Mouse (Mus musculus) liver, embryonic 11.5 days (tissue): Measurements from ENCODE around the gene Fkbp7. TPM values are rescaled to one million over a fixed set of nuclear protein-coding genes. Genes with fewer than 3 reads are reported as not detected.
A peak's percentile ranks its signal among the peaks of the same experiment; 100 is the strongest.

Experiments used
- ATAC-seq: fragments of 200-750 bp; cut with Nextera tagmentation; replicated peaks from 2 replicates; pipeline ENCODE4 v1.8.0; 2017; ENCODE audit warnings: moderate number of reproducible peaks, mild to moderate bottlenecking, moderate TSS enrichment, moderate library complexity; ENCODE audit not compliant: low FRiP score
- DNase-seq: peaks from one replicate; pipeline ENCODE4 v3.0.0-alpha.2; 2017; ENCODE audit warnings: low spot score
- H3K27ac ChIP-seq: fragments of 300-500 bp; sonication (generic); 2 replicates; pipeline ENCODE4 v1.5.1; 2014; ENCODE audit warnings: mild to moderate bottlenecking, low read depth, low read length, control low read depth
- H3K27me3 ChIP-seq: fragments of 300-500 bp; sonication (generic); replicated peaks from 2 replicates; pipeline ENCODE4 v1.6.1; 2014; ENCODE audit warnings: low read length, mixed read lengths; ENCODE audit not compliant: control insufficient read depth, insufficient read depth
- H3K36me3 ChIP-seq: fragments of 300-500 bp; sonication (generic); 2 replicates; pipeline ENCODE4 v1.6.1; 2014; ENCODE audit warnings: mild to moderate bottlenecking, low read length, moderate library complexity, mixed read lengths; ENCODE audit not compliant: control insufficient read depth, insufficient read depth
- H3K4me1 ChIP-seq: fragments of 300-500 bp; sonication (generic); replicated peaks from 2 replicates; pipeline ENCODE4 v1.6.1; 2014; ENCODE audit warnings: low read length, mixed read lengths; ENCODE audit not compliant: control insufficient read depth, insufficient read depth
- H3K4me2 ChIP-seq: fragments of 300-500 bp; sonication (generic); 2 replicates; pipeline ENCODE4 v1.6.1; 2014; ENCODE audit warnings: mild to moderate bottlenecking, control low read depth, moderate library complexity
- H3K4me3 ChIP-seq: fragments of 300-500 bp; sonication (generic); 2 replicates; pipeline ENCODE4 v1.5.1; 2014; ENCODE audit warnings: low read depth, low read length, control low read depth
- H3K9ac ChIP-seq: fragments of 300-500 bp; sonication (generic); 2 replicates; pipeline ENCODE4 v1.6.1; 2014; ENCODE audit warnings: low read depth, low read length, control low read depth
- H3K9me3 ChIP-seq: fragments of 300-500 bp; sonication (generic); 2 replicates; pipeline ENCODE4 v1.6.1; 2016; ENCODE audit warnings: low read length, inconsistent platforms, mixed read lengths; ENCODE audit not compliant: control insufficient read depth
- WGBS: fragments of 180-500 bp; shearing (Covaris S2); extraction: QIAGEN DNeasy Blood & Tissue Kit; methylation state at CpG from one replicate; pipeline ENCODE4 v1.1.7; 2014; 5-methylcytosine and 5-hydroxymethylcytosine counted together
- polyA plus RNA-seq: library from polyadenylated mRNA; unstranded; fragments of >200 nt; fragmentation: Nextera tagmentation; extraction: Ambion mirVana; gene quantifications from 2 replicates; pipeline ENCODE4 v1.2.1, GENCODE M21; 2014

Fkbp7 gene
- polyA plus RNA-seq, 1 experiment from 2014 or later = 19.5 TPM

DNA sequence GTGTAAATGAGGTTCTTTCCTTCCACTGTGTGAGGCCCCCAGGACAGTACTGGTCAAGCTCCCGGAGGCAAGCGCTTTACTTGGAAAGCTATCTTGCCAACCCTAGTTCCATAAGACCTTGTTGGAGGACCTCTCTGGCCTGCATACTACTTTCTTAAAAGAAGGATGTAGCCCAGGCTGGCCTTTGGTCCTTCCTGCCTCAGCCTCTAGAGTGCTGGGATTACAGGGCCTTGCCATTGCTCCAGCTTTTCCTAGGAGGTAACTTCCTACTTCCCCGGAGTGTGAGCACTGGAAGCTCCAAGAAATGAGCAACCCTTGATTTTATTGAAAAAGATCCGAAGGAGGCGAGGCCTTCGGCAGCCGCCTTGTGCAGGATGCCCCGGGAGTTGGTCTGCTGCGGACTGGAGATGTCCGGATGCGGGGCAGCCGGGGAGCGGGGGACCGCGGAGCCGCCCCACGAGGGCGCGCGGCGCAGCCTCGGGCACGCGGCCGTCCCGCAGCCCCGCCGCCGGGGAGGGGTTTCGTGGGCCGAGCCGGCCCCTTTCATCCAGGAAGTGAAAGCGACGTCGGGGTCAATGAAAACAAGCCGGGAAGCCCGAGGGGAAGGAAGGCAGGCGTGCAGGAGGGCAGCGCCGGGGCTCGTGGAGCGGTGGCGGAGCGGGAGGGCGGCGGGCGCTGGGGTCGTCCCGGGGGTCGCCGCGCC lies 2.0 kb upstream of the Fkbp7 start, which contains the start of gene Plekha3:
Plekha3 (plus strand) TSS at position 557 of the 703 bp plus-strand sequence.
- Histone ChIP-seq H3K36me3 (peaks cover 7% of the 10 kb centered on the region), H3K4me3 (peak within 1 kb of the TSS; percentile 81), H3K27me3 (no peaks in the 10 kb centered on the region), H3K9ac (peak within 1 kb of the TSS; percentile 79), H3K27ac (peak within 1 kb of the TSS; percentile 52), H3K4me2 (peak within 1 kb of the TSS; percentile 73), H3K4me1 (peaks cover 10% of the 10 kb centered on the region), H3K9me3 (no peaks in the 10 kb centered on the region)
- DNase-seq = peak; percentile 77
- ATAC-seq = peak; percentile 71
- WGBS = 3% methylated on average over 49 of the region's 52 CpGs

DNA sequence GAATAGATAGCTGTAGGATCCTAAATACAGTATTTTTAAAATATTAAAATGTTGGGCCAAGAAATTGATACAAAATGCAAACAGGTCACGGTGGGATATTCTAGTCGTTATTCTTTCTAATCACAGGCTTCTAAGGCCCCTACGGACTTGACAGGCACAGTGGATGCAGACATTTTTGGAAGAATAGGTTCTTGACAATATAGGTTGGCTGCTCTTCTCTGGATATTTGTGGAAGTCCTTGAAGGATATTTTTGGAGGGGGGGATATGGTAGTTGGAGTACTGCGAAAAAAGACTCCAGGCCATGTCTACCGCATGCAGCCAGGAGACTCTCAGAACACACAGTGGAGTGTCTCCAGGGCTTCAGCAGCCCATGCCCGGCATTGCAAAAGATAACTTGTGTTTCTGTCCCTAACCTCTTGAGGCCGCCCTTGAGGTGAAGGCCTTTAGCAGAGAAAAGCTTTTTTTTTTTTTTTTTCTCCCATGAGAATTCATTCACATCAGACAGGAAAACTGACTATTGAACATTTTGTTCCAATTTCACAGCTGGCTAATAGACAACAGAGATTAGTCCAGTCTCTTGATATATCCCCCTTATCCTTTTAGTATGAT lies 661 bp upstream of the Fkbp7 start:
- Histone ChIP-seq H3K9ac (no peak overlapping the region), H3K9me3 (no peaks in the 10 kb centered on the region), H3K4me3 (peak overlapping the region; percentile 60), H3K36me3 (peaks cover 3% of the 10 kb centered on the region; the same call in 1 of the 2 replicates), H3K27ac (peak overlapping the region; percentile 36), H3K27me3 (no peaks in the 10 kb centered on the region), H3K4me1 (peaks cover 10% of the 10 kb centered on the region), H3K4me2 (peak overlapping the region; percentile 84)
- 36% methylated on average over 7 of the region's 7 CpGs for WGBS
- DNase-seq (peak; percentile 46), ATAC-seq (peak; percentile 34; the same call in 1 of the 2 replicates)

GRCm38 (mm10) chr2:76672134-76672745 lies 676 bp downstream of the Fkbp7 start:
- Histone ChIP-seq H3K27ac (peak overlapping the region; percentile 71; the same call in 1 of the 2 replicates), H3K4me1 (peaks cover 10% of the 10 kb centered on the region), H3K4me2 (peak overlapping the region; percentile 84), H3K4me3 (peak overlapping the region; percentile 60), H3K27me3 (no peaks in the 10 kb centered on the region), H3K9me3 (no peaks in the 10 kb centered on the region), H3K9ac (peak overlapping the region; percentile 72), H3K36me3 (no peaks in the 10 kb centered on the region)
- ATAC-seq = no peak
- DNase-seq = no peak
- 29% methylated on average over 9 of the region's 9 CpGs for WGBS

DNA sequence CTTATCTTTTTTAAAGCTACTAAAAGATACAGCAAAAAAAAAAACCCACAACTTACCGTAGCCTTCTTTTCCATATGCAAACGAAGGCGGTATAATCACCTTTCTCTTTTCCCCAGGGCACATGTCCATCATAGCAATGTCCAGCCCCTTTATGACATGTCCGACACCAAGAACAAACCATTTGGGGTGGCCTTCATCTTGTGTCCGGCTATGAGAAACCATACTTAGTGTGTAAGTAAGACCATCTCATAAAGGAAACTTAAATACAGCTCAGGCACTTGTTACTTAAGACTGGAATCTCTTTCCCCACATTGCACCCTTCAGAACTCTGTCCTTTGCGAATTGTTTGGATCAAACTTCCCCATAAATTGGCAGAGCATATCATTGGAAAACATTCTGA lies 1.3 kb downstream of the Fkbp7 start:
- H3K27me3 ChIP-seq = no peaks in the 10 kb centered on the region
- peaks cover 7% of the 10 kb centered on the region for H3K4me1 ChIP-seq
- no peak for DNase-seq
- H3K36me3 ChIP-seq = no peaks in the 10 kb centered on the region
- WGBS = 82% methylated on average over 6 of the region's 6 CpGs
- peak overlapping the region; percentile 60 for H3K4me3 ChIP-seq
- H3K9ac ChIP-seq = peak overlapping the region; percentile 12; the same call in 1 of the 2 replicates
- no peak overlapping the region for H3K27ac ChIP-seq
- no peaks in the 10 kb centered on the region for H3K9me3 ChIP-seq
- no peak for ATAC-seq
- H3K4me2 ChIP-seq = peak overlapping the region; percentile 84

GRCm38 (mm10) chr2:76667200-76667599 lies 5.7 kb downstream of the Fkbp7 start:
- H3K27me3 ChIP-seq = no peaks in the 10 kb centered on the region
- DNase-seq = no peak
- H3K36me3 ChIP-seq = peaks cover 7% of the 10 kb centered on the region
- ATAC-seq = no peak
- WGBS = 86% methylated on average over 5 of the region's 5 CpGs
- no peak overlapping the region for H3K27ac ChIP-seq
- no peak overlapping the region for H3K4me3 ChIP-seq
- no peaks in the 10 kb centered on the region; the same call in 1 of the 2 replicates for H3K4me1 ChIP-seq
- no peak overlapping the region for H3K9ac ChIP-seq
- no peak overlapping the region for H3K4me2 ChIP-seq
- H3K9me3 ChIP-seq = no peaks in the 10 kb centered on the region

DNA sequence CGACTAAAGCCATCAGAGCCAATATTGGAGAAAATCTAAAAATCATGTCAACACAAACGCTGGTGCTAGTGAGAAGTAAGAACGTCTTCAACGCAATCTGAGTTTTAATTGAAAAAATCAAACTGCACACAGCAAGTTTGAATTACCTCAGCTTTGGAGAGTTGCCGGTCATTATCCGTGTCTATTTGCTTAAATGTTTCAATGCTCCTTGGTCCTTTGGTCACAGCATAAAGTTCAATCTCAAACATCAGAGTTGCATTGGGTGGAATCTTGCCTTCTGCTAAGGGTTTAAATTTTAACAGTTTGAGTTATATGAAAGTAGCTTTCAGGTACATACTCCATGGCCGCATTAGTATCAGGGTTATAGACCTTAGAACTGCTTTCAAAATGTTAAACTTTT lies 7.4 kb downstream of the Fkbp7 start:
- Histone ChIP-seq H3K27me3 (no peaks in the 10 kb centered on the region), H3K27ac (no peak overlapping the region), H3K9ac (no peak overlapping the region), H3K4me2 (no peak overlapping the region), H3K4me1 (no peaks in the 10 kb centered on the region), H3K4me3 (no peak overlapping the region), H3K9me3 (no peaks in the 10 kb centered on the region), H3K36me3 (peaks cover 7% of the 10 kb centered on the region)
- WGBS = 93% methylated on average over 7 of the region's 7 CpGs
- DNase-seq (no peak), ATAC-seq (no peak)

DNA sequence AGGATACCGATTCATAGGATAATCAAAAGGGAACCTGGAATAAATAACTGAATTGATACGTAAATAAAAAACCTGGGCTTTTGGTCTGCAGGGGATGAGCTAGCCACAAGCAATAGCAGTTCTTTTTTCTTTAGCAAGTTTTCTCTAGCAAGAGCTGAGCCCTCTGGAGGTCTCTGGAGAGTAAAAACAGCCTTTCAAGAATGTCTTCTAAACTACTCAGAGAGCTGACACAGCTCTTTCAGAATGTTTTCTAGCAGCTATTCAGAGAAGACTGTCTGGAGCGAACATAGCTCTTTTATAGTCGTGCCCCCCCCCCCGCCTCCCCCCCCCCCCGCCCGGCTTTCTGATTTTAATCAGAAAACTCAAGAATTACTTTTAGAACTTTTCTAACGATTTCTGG lies 13.5 kb downstream of the Fkbp7 start:
- no peak overlapping the region for H3K27ac ChIP-seq
- H3K4me1 ChIP-seq = no peaks in the 10 kb centered on the region
- no peak overlapping the region for H3K9ac ChIP-seq
- no peaks in the 10 kb centered on the region for H3K27me3 ChIP-seq
- 77% methylated on average over 7 of the region's 8 CpGs for WGBS
- H3K4me3 ChIP-seq = no peak overlapping the region
- H3K9me3 ChIP-seq = no peaks in the 10 kb centered on the region
- ATAC-seq = no peak
- DNase-seq = no peak
- no peak overlapping the region for H3K4me2 ChIP-seq
- H3K36me3 ChIP-seq = no peaks in the 10 kb centered on the region

- ATAC-seq (no peak), DNase-seq (no peak)
- Histone ChIP-seq H3K9ac (no peak overlapping the region), H3K36me3 (no peaks in the 10 kb centered on the region), H3K9me3 (no peaks in the 10 kb centered on the region), H3K27me3 (no peaks in the 10 kb centered on the region), H3K4me3 (no peak overlapping the region), H3K27ac (no peak overlapping the region), H3K4me1 (no peaks in the 10 kb centered on the region), H3K4me2 (no peak overlapping the region)
- WGBS = 81% methylated on average over 13 of the region's 13 CpGs
These were observed 14.4 kb downstream of the Fkbp7 start for GRCm38 (mm10) chr2:76658551-76658950.
